Mouse (Mus musculus) embryo, embryonic 11.5 days (tissue): ENCODE data around the gene Agap1.

Experiments
- DNase-seq: peaks from one replicate; pipeline ENCODE4 v3.0.0-alpha.2; 2012; ENCODE audit warnings: low read depth, low spot score

Agap1 gene

DNA sequence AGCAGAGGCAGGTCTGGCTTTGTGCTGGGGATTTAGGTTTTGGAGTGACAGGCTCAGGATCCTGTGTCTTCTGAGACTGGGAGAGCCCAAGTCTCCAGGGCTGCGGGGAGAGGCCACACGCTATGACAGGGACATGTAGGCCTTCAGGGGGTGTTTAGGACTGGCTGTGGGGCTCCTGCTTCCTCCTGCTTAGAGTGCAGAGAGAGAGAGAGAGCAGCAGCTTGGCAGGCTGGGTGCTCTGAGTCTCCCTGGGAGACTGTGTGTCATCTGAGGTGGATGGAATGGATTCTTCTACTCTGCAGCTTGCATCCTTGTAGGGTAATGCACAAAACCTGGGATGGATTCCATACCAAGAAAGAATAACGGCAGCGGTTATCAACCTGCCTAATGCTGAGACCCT is 122.4 kb downstream of the Agap1 start:
- peak; percentile 66 for DNase-seq

- DNase-seq: peak; percentile 67
These were observed 125.7 kb downstream of the Agap1 start for GRCm38 (mm10) chr1:89580031-89580998.

- peak; percentile 49 for DNase-seq
These were observed 126.6 kb downstream of the Agap1 start for GRCm38 (mm10) chr1:89580999-89581765.

DNA sequence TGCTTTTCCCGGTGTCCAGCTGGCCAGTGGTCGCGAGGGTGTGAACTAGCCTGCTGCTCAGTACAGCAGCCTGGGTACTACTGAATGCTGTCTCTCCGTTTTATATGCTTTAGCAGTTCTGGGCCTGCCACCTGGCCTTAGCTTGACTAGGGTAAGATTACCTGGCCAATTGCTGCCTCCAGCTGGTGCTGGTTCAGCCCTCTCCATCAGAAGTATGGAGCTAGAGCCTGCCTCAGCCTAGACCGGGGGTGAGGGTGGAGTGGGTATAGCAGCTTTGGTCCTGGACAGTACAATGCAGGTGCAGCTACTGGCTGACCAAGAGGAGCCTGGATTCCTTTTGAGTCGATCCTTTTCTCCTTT is 127.1 kb downstream of the Agap1 start:
- no peak for DNase-seq

DNA sequence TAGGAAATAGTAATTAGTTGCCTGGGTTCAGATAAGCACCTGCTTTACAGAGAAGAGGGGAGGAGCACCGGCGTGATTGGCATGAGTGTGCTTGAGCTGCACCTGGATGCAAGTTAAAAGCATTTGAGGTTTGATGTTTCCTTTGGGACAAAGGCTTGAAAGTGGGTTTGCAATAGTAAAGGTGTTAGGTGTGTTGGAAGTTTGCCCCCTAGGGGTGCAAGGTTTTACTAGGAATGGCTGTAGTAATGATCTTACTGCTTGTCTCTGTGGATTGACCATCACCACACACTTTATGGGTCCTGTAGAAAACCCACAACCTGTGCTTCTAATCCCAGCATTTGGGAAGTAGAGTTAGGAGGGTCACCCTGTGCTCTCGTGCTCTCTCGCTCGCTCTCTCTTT is 128.8 kb downstream of the Agap1 start:
- DNase-seq: no peak

DNA sequence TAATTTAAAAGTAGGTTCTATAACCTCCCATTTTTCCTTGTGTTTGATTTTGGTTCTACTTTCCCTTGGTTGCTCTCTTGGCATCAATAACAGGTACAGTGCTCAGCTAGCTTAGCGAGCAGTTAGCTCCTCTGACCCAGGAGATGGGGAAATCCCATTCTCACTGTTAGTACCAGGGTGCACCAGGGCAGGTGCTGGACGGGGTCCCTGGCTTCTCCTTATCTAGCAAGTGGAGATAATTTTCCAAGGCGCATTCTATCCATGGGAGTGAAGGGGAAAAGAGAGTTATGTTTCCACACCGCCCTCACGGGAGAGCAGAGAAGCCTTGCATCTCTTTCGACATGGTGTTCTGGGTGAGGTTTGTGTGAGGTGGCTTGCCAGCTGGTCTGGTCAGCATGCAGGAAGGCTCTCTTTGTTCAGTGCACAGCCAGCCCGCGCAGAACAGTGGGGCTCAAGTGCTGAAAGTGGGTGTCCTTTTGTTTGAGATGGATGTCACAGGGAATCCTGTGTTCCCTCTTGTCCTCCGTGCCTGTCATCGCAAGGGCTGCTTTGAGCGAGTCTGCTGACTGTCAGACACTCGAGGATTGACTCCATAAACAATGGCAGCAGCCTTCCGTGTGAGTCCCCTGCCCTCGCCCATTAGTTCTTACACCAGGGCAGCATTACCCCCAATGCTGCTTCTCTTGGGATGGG is 132.5 kb downstream of the Agap1 start:
- DNase-seq: no peak

GRCm38 (mm10) chr1:89588154-89588553 is 133.5 kb downstream of the Agap1 start:
- DNase-seq: no peak

GRCm38 (mm10) chr1:89590994-89591393 is 136.4 kb downstream of the Agap1 start:
- DNase-seq: no peak

DNA sequence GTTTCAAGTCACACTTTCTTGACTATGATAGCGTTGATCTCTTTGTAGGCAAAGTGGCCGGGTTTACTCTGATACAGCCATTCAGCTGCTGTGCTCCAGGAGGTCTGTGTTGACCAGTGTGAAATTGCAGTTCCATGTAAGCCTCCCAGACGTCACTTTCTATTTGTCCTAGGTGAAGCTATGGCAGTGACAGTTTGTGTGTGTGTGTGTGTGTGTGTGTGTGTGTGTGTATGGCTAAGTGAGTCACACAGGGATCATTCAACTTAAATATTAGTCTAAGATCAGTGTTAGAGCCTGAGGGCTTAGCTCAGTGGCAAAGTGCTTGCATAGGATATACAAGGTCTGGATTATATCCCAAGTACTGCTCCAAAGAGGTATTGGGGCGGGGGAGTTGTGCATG is 138.6 kb downstream of the Agap1 start:
- no peak for DNase-seq

GRCm38 (mm10) chr1:89594999-89595398 is 140.4 kb downstream of the Agap1 start:
- DNase-seq: no peak

DNA sequence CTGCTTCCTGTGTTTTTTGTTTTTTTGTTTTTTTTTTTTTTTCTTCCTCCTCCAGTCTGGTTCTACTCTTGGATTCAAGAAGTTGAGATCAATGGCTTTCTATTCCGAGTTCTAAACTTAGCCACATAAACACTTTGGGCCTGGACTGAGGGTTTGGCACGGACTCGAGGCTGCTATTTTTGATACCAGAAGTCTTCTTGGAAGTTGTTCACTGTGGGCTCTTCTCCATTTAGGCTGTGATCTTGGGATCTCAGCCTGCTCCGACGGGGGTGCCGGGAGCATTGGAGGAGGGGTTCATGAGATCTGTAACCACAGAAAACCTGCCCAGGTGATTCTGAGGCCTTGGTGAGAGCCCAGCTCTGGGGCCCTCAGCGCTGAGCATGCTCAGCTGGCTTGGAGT is 140.8 kb downstream of the Agap1 start:
- DNase-seq: no peak

DNA sequence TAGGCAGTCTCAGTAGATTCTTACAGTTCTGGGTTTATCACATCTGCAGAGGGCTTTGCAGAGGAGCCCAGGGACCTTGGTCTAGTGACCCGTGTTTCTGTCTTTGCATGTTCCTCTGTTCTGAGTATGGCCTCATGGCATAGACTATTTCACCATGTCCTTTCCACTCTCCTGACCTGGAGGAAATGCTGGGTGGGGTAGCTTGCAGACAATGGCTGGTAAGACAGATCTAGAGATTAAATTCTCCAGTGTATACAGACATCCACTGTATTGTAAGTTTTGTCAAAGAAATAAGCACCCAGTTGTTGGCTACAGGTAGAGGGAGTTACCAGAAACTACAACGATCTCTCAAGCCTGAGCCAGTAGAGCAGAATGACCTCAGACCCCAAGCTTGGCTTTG is 141.6 kb downstream of the Agap1 start:
- DNase-seq: no peak

- no peak for DNase-seq
These were observed 144.3 kb downstream of the Agap1 start for GRCm38 (mm10) chr1:89598906-89599305.

DNA sequence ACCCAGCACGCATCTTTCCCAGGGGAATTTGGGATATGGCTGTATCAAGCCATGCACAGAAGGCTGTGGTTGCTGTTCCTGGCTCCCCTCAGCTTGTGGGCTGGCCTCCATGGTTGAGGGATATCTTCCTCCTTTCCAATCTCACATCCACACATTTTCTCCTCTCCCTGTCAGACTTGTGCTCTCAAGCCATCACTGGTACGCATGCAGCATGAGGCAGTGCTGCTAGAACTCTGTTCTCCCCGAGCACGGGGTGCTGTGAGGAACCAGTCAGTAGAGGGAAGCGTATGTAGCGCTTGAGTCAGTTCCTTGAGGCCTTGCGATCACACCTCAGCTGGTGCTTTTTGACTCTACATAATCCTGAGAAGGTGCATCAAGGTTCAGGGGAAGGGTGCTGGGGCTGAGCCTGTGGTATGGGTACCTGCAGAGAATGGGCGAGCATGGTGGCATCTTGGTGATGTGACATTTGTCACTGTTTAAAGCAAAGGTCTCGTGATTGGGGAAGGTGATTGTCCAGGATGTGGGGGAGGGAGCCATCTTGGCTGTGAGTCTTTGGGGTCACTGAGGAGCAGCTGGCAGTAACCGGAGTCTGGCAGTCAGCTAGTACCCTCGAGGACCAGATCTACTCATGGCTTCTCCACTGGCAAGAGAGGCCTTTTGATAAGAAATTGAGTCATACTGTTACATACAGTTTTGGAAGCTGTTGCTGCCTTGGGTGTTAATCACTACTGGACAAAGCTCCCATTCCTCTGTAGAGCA is 145.6 kb downstream of the Agap1 start:
- no peak for DNase-seq

DNA sequence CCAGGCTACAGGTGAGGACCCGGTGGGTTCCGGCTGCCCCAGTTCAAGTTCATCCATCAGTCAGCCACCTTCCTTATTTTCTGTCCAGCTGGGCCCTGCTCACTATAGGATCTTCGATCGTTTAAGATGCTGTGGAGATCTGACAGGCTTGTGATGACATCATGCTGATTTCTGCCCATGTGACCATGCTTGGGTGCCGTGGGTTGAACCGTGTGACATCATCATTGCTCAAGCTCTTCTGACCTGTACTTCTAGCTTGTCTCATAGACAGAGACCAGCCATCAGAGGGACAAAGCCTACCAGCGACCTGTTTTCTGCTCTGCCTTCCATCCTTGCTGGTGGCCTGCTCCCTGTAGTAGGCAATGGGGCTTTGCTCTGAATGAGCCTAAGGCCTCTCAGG is 146.7 kb downstream of the Agap1 start:
- DNase-seq: no peak

DNA sequence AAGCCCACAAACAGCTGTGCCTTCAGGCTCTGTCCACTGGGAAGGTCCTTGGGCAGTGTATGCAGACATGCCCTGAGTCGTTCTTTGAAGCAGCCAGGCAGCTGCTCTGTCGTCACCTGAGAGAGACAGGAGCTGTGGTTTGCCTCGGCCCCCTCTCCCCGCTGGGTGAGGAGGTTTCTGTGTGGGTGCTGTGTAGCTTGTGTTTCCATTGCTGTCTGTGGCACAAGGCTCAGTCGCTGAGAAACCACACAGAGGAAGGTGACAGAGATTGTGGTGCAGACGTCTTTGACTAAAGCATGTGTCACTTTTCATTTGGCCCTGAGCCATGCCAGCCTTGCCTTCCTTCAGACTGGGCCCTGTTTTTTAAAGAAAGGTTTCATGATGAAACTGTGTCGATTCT is 148.3 kb downstream of the Agap1 start:
- no peak for DNase-seq

DNA sequence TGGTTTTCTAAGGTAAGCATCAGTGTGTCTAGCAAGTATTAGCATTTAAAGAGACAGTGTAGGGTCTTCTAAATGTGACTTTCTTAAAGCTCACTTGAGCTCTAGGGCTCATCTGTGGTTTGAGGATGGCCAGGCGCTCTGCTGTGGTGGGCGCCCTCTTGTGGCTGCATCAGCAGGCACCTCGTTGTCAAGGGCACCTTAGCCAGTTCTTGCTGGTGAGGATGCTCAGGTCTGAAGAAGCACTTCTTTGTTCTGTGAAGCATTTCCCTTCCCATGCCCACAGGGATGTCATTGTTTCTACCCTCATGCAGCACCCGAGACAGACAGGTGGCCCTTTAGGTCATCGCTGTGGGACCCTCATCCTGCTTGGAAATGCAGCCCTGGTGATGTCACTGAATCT is 152.0 kb downstream of the Agap1 start:
- DNase-seq: peak; percentile 39

- no peak for DNase-seq
These were observed 154.2 kb downstream of the Agap1 start for GRCm38 (mm10) chr1:89608766-89609165.

- no peak for DNase-seq
These were observed 155.4 kb downstream of the Agap1 start for GRCm38 (mm10) chr1:89609964-89610363.

DNA sequence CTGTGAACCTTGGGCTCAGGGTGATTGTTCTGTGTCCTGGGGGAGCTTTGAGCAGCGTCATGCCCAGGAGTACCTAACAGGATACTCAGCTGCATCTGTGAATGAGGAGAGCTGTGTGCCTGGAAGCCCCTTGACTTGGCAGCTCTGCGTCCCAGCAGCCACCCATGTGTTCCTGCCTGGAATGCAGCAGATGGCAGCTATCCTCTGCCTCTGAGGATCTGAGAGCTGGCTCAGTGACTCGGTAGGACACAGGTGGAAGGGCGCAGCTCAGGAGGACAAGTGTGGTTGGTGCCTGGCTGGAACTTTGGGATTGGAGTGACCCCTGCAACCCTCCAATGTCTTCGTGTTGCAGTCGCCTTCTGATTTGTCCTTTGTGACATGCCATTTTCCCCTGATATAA is 156.9 kb downstream of the Agap1 start:
- no peak for DNase-seq

GRCm38 (mm10) chr1:89613234-89613870 is 158.7 kb downstream of the Agap1 start:
- DNase-seq: no peak
